Mouse (Mus musculus): ENCODE data around the gene Hectd2. TPM values are rescaled to one million over a fixed set of nuclear protein-coding genes. Genes with fewer than 3 reads are reported as not detected.
A peak's percentile ranks its signal among the peaks of the same experiment; 100 is the strongest.

The Hectd2 gene
- polyA plus RNA-seq, 1 experiment from 2014 or later: 3.5 TPM

- H3K4me2 ChIP-seq (ENCODE audit: low read length): no peak overlapping the region
- no peaks in the 10 kb centered on the region for H3K36me3 ChIP-seq (ENCODE audit: control insufficient read depth, insufficient read depth, low read length)
- no peak overlapping the region for H3K27ac ChIP-seq (ENCODE audit: low read depth)
- no peak for DNase-seq (ENCODE audit: low spot score)
- ATAC-seq (replicated peaks; ENCODE audit: low FRiP score, low TSS enrichment, low read depth): no peak
- H3K9ac ChIP-seq (ENCODE audit: low read length): no peak overlapping the region
- 65% methylated on average over 7 of the region's 7 CpGs for WGBS
- peaks cover 3% of the 10 kb centered on the region; the same call in 1 of the 2 replicates for H3K4me1 ChIP-seq (replicated peaks; ENCODE audit: control insufficient read depth, insufficient read depth, low read length)
- H3K27me3 ChIP-seq (replicated peaks; ENCODE audit: control insufficient read depth, insufficient read depth, low read length): no peaks in the 10 kb centered on the region
- no peak overlapping the region for H3K4me3 ChIP-seq (ENCODE audit: low read depth, low read length)
- no peaks in the 10 kb centered on the region for H3K9me3 ChIP-seq (ENCODE audit: control insufficient read depth, low read length)
Measured at GRCm38 (mm10) chr19:36540776-36541175, 13.7 kb upstream of the Hectd2 start.

GRCm38 (mm10) chr19:36553561-36554045, 836 bp upstream of the Hectd2 start:
- H3K9me3 ChIP-seq (ENCODE audit: control insufficient read depth, low read length): no peaks in the 10 kb centered on the region
- peak overlapping the region; percentile 82 for H3K4me2 ChIP-seq (ENCODE audit: low read length)
- WGBS: 7% methylated on average over 20 of the region's 20 CpGs
- no peaks in the 10 kb centered on the region for H3K36me3 ChIP-seq (ENCODE audit: control insufficient read depth, insufficient read depth, low read length)
- H3K4me3 ChIP-seq (ENCODE audit: low read depth, low read length): peak overlapping the region; percentile 80
- ATAC-seq (replicated peaks; ENCODE audit: low FRiP score, low TSS enrichment, low read depth) (no peak), DNase-seq (ENCODE audit: low spot score) (no peak)
- H3K4me1 ChIP-seq (replicated peaks; ENCODE audit: control insufficient read depth, insufficient read depth, low read length): no peaks in the 10 kb centered on the region
- H3K27me3 ChIP-seq (replicated peaks; ENCODE audit: control insufficient read depth, insufficient read depth, low read length): peaks cover 18% of the 10 kb centered on the region
- H3K27ac ChIP-seq (ENCODE audit: low read depth): no peak overlapping the region
- peak overlapping the region; percentile 64 for H3K9ac ChIP-seq (ENCODE audit: low read length)

- peak overlapping the region; percentile 82 for H3K4me2 ChIP-seq (ENCODE audit: low read length)
- H3K27ac ChIP-seq (ENCODE audit: low read depth): peak overlapping the region; percentile 51
Measured at GRCm38 (mm10) chr19:36554785-36555595, 551 bp downstream of the Hectd2 start.

GRCm38 (mm10) chr19:36559331-36559730, 4.9 kb downstream of the Hectd2 start:
- 75% methylated on average over 5 of the region's 5 CpGs for WGBS

More at GRCm38 (mm10) chr19:36554785-36555595, 551 bp downstream of the Hectd2 start:
- Histone ChIP-seq H3K36me3 (ENCODE audit: control insufficient read depth, insufficient read depth, low read length) (no peaks in the 10 kb centered on the region), H3K9me3 (ENCODE audit: control insufficient read depth, low read length) (no peaks in the 10 kb centered on the region), H3K27me3 (replicated peaks; ENCODE audit: control insufficient read depth, insufficient read depth, low read length) (peaks cover 18% of the 10 kb centered on the region), H3K4me3 (ENCODE audit: low read depth, low read length) (peak overlapping the region; percentile 80), H3K9ac (ENCODE audit: low read length) (peak overlapping the region; percentile 81), H3K4me1 (replicated peaks; ENCODE audit: control insufficient read depth, insufficient read depth, low read length) (no peaks in the 10 kb centered on the region)
- 1% methylated on average over 50 of the region's 53 CpGs for WGBS
- ATAC-seq (replicated peaks; ENCODE audit: low FRiP score, low TSS enrichment, low read depth) (peak; percentile 68), DNase-seq (ENCODE audit: low spot score) (peak; percentile 81)

GRCm38 (mm10) chr19:36560160-36560559, 5.7 kb downstream of the Hectd2 start:
- no peaks in the 10 kb centered on the region for H3K4me1 ChIP-seq (replicated peaks; ENCODE audit: control insufficient read depth, insufficient read depth, low read length)
- H3K4me3 ChIP-seq (ENCODE audit: low read depth, low read length): no peak overlapping the region
- 25% methylated on average over 2 of the region's 2 CpGs for WGBS
- no peak for ATAC-seq (replicated peaks; ENCODE audit: low FRiP score, low TSS enrichment, low read depth)
- H3K9me3 ChIP-seq (ENCODE audit: control insufficient read depth, low read length): no peaks in the 10 kb centered on the region
- no peak overlapping the region for H3K4me2 ChIP-seq (ENCODE audit: low read length)
- no peak overlapping the region for H3K9ac ChIP-seq (ENCODE audit: low read length)
- no peak overlapping the region for H3K27ac ChIP-seq (ENCODE audit: low read depth)
- DNase-seq (ENCODE audit: low spot score): no peak
- no peaks in the 10 kb centered on the region for H3K27me3 ChIP-seq (replicated peaks; ENCODE audit: control insufficient read depth, insufficient read depth, low read length)
- H3K36me3 ChIP-seq (ENCODE audit: control insufficient read depth, insufficient read depth, low read length): no peaks in the 10 kb centered on the region

More at GRCm38 (mm10) chr19:36559331-36559730, 4.9 kb downstream of the Hectd2 start:
- ATAC-seq (replicated peaks; ENCODE audit: low FRiP score, low TSS enrichment, low read depth): no peak
- Histone ChIP-seq H3K4me3 (ENCODE audit: low read depth, low read length) (no peak overlapping the region), H3K9me3 (ENCODE audit: control insufficient read depth, low read length) (no peaks in the 10 kb centered on the region), H3K36me3 (ENCODE audit: control insufficient read depth, insufficient read depth, low read length) (no peaks in the 10 kb centered on the region), H3K27me3 (replicated peaks; ENCODE audit: control insufficient read depth, insufficient read depth, low read length) (no peaks in the 10 kb centered on the region), H3K27ac (ENCODE audit: low read depth) (no peak overlapping the region), H3K4me1 (replicated peaks; ENCODE audit: control insufficient read depth, insufficient read depth, low read length) (no peaks in the 10 kb centered on the region), H3K9ac (ENCODE audit: low read length) (no peak overlapping the region), H3K4me2 (ENCODE audit: low read length) (no peak overlapping the region)
- DNase-seq (ENCODE audit: low spot score): no peak

- H3K27me3 ChIP-seq (replicated peaks; ENCODE audit: control insufficient read depth, insufficient read depth, low read length): no peaks in the 10 kb centered on the region
- 69% methylated on average over 2 of the region's 2 CpGs for WGBS
- H3K4me2 ChIP-seq (ENCODE audit: low read length): no peak overlapping the region
- H3K36me3 ChIP-seq (ENCODE audit: control insufficient read depth, insufficient read depth, low read length): no peaks in the 10 kb centered on the region
- H3K4me1 ChIP-seq (replicated peaks; ENCODE audit: control insufficient read depth, insufficient read depth, low read length): no peaks in the 10 kb centered on the region
- ATAC-seq (replicated peaks; ENCODE audit: low FRiP score, low TSS enrichment, low read depth): no peak
- DNase-seq (ENCODE audit: low spot score): no peak
- no peak overlapping the region for H3K27ac ChIP-seq (ENCODE audit: low read depth)
- no peaks in the 10 kb centered on the region for H3K9me3 ChIP-seq (ENCODE audit: control insufficient read depth, low read length)
- H3K4me3 ChIP-seq (ENCODE audit: low read depth, low read length): no peak overlapping the region
- H3K9ac ChIP-seq (ENCODE audit: low read length): no peak overlapping the region
Measured at GRCm38 (mm10) chr19:36561171-36561570, 6.7 kb downstream of the Hectd2 start.

GRCm38 (mm10) chr19:36564396-36564795, 10.0 kb downstream of the Hectd2 start:
- DNase-seq (ENCODE audit: low spot score) (no peak), ATAC-seq (replicated peaks; ENCODE audit: low FRiP score, low TSS enrichment, low read depth) (no peak)
- H3K36me3 ChIP-seq (ENCODE audit: control insufficient read depth, insufficient read depth, low read length): no peaks in the 10 kb centered on the region
- H3K9me3 ChIP-seq (ENCODE audit: control insufficient read depth, low read length): no peaks in the 10 kb centered on the region
- H3K4me2 ChIP-seq (ENCODE audit: low read length): no peak overlapping the region
- H3K27me3 ChIP-seq (replicated peaks; ENCODE audit: control insufficient read depth, insufficient read depth, low read length): no peaks in the 10 kb centered on the region
- no peak overlapping the region for H3K4me3 ChIP-seq (ENCODE audit: low read depth, low read length)
- WGBS: 72% methylated on average over 2 of the region's 2 CpGs
- H3K4me1 ChIP-seq (replicated peaks; ENCODE audit: control insufficient read depth, insufficient read depth, low read length): no peaks in the 10 kb centered on the region
- no peak overlapping the region for H3K27ac ChIP-seq (ENCODE audit: low read depth)
- H3K9ac ChIP-seq (ENCODE audit: low read length): no peak overlapping the region

- ATAC-seq (replicated peaks; ENCODE audit: low FRiP score, low TSS enrichment, low read depth) (no peak), DNase-seq (ENCODE audit: low spot score) (no peak)
- WGBS: 67% methylated on average over 3 of the region's 3 CpGs
- Histone ChIP-seq H3K27me3 (replicated peaks; ENCODE audit: control insufficient read depth, insufficient read depth, low read length) (no peaks in the 10 kb centered on the region), H3K4me1 (replicated peaks; ENCODE audit: control insufficient read depth, insufficient read depth, low read length) (no peaks in the 10 kb centered on the region), H3K9me3 (ENCODE audit: control insufficient read depth, low read length) (no peaks in the 10 kb centered on the region), H3K4me2 (ENCODE audit: low read length) (no peak overlapping the region), H3K4me3 (ENCODE audit: low read depth, low read length) (no peak overlapping the region), H3K9ac (ENCODE audit: low read length) (no peak overlapping the region), H3K36me3 (ENCODE audit: control insufficient read depth, insufficient read depth, low read length) (no peaks in the 10 kb centered on the region), H3K27ac (ENCODE audit: low read depth) (no peak overlapping the region)
Measured at GRCm38 (mm10) chr19:36573986-36574385, 19.5 kb downstream of the Hectd2 start.

- H3K4me1 ChIP-seq (replicated peaks; ENCODE audit: control insufficient read depth, insufficient read depth, low read length): no peaks in the 10 kb centered on the region
- H3K4me2 ChIP-seq (ENCODE audit: low read length): no peak overlapping the region
- H3K9me3 ChIP-seq (ENCODE audit: control insufficient read depth, low read length): no peaks in the 10 kb centered on the region
- ATAC-seq (replicated peaks; ENCODE audit: low FRiP score, low TSS enrichment, low read depth) (no peak), DNase-seq (ENCODE audit: low spot score) (no peak)
- H3K9ac ChIP-seq (ENCODE audit: low read length): no peak overlapping the region
- no peak overlapping the region for H3K4me3 ChIP-seq (ENCODE audit: low read depth, low read length)
- no peaks in the 10 kb centered on the region for H3K27me3 ChIP-seq (replicated peaks; ENCODE audit: control insufficient read depth, insufficient read depth, low read length)
- no peak overlapping the region for H3K27ac ChIP-seq (ENCODE audit: low read depth)
- WGBS: 77% methylated on average over 6 of the region's 6 CpGs
- no peaks in the 10 kb centered on the region for H3K36me3 ChIP-seq (ENCODE audit: control insufficient read depth, insufficient read depth, low read length)
Measured at GRCm38 (mm10) chr19:36575159-36575558, 20.7 kb downstream of the Hectd2 start.

Data from intestine, embryonic 14.5 days (tissue).